Mouse (Mus musculus): ENCODE measurements around the gene Tnfrsf1a.
A peak's percentile ranks its signal among the peaks of the same experiment; 100 is the strongest.
"Not testable (repeated sequence)": the region's sequence is repeated elsewhere in the genome, so short reads cannot be mapped to it uniquely, and the experiment has no call there.

Gene Tnfrsf1a

GRCm38 (mm10) chr6:125348721-125349574, at the start of gene Tnfrsf1a:
Gene Tnfrsf1a (plus strand): TSS chr6:125349362.
- no peak for DNase-seq (ENCODE audit: low spot score)

- no peak for DNase-seq (ENCODE audit: low spot score)
Observed at GRCm38 (mm10) chr6:125300982-125301381, 48.2 kb upstream of the Tnfrsf1a start.

GRCm38 (mm10) chr6:125302231-125302982, 46.8 kb upstream of the Tnfrsf1a start:
- DNase-seq (ENCODE audit: low spot score), result no peak

GRCm38 (mm10) chr6:125303242-125303641, 45.9 kb upstream of the Tnfrsf1a start:
- no peak for DNase-seq (ENCODE audit: low spot score)

- DNase-seq (ENCODE audit: low spot score), result not testable (repeated sequence)
Observed at GRCm38 (mm10) chr6:125304408-125304807, 44.8 kb upstream of the Tnfrsf1a start.

GRCm38 (mm10) chr6:125305465-125305864, 43.7 kb upstream of the Tnfrsf1a start:
- no peak for DNase-seq (ENCODE audit: low spot score)

GRCm38 (mm10) chr6:125307091-125307490, 42.1 kb upstream of the Tnfrsf1a start:
- DNase-seq (ENCODE audit: low spot score), result no peak

GRCm38 (mm10) chr6:125308921-125309320, 40.2 kb upstream of the Tnfrsf1a start:
- DNase-seq (ENCODE audit: low spot score), result no peak

- DNase-seq (ENCODE audit: low spot score), result no peak
Observed at GRCm38 (mm10) chr6:125309406-125309805, 39.8 kb upstream of the Tnfrsf1a start.

GRCm38 (mm10) chr6:125312171-125312570, 37.0 kb upstream of the Tnfrsf1a start:
- DNase-seq (ENCODE audit: low spot score), result no peak

- DNase-seq (ENCODE audit: low spot score), result no peak
Observed at GRCm38 (mm10) chr6:125312581-125313355, 36.4 kb upstream of the Tnfrsf1a start.

GRCm38 (mm10) chr6:125313546-125314230, 35.5 kb upstream of the Tnfrsf1a start, which contains the start of gene Ltbr:
Gene Ltbr (minus strand): TSS chr6:125313885.
- peak; percentile 60 for DNase-seq (ENCODE audit: low spot score)

- DNase-seq (ENCODE audit: low spot score), result no peak
Observed at GRCm38 (mm10) chr6:125314231-125314563, 35.0 kb upstream of the Tnfrsf1a start.

- DNase-seq (ENCODE audit: low spot score), result no peak
Observed at GRCm38 (mm10) chr6:125314746-125315145, 34.4 kb upstream of the Tnfrsf1a start.

- no peak for DNase-seq (ENCODE audit: low spot score)
Observed at GRCm38 (mm10) chr6:125317077-125317476, 32.1 kb upstream of the Tnfrsf1a start.

GRCm38 (mm10) chr6:125318981-125319918, 29.9 kb upstream of the Tnfrsf1a start:
- no peak for DNase-seq (ENCODE audit: low spot score)

- DNase-seq (ENCODE audit: low spot score), result no peak
Observed at GRCm38 (mm10) chr6:125319919-125320296, 29.3 kb upstream of the Tnfrsf1a start.

GRCm38 (mm10) chr6:125320323-125320722, 28.8 kb upstream of the Tnfrsf1a start, which contains the start of gene Scnn1a:
Gene Scnn1a (plus strand): TSS chr6:125320659.
- DNase-seq (ENCODE audit: low spot score), result no peak

- DNase-seq (ENCODE audit: low spot score), result no peak
Observed at GRCm38 (mm10) chr6:125321114-125321855, 27.9 kb upstream of the Tnfrsf1a start.

- DNase-seq (ENCODE audit: low spot score), result no peak
Observed at GRCm38 (mm10) chr6:125322794-125323193, 26.4 kb upstream of the Tnfrsf1a start.
